ENCODE assay signal across 9 mouse cellular contexts in the genomic region with DNA sequence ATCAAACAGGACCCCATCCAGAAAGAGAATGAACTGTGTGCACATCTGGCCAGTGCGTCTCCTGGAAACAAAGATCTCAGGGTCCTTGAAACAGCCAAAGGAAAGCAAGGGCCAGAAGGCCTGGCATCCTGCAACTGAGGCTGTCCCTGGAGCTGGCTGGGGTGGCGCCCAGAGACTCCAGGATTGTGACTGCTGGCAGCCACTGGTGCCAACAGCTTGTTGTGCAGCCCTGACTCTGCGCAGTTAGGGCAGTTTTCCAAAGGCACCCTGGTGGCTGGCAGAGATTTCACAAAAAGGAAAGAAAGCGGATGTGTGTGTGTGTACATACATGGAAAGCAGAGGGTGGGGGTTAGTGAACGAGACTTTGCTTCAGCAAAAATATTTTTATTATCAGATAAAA. TPM values are rescaled to one million over a fixed set of nuclear protein-coding genes. Genes with fewer than 3 reads are reported as not detected.
DNase-seq lines count a peak whose midpoint lies in the region; ATAC-seq lines count a peak whose summit lies in the region.
"Had no signal": no experiment of that assay in that cellular context is flagged by ENCODE, and none has a peak within 500 bp of the region (broad histone marks: within the 10 kb centered on the region; RNA-seq: fewer than 3 reads in every experiment).

No protein-coding gene starts in this region.

- 51% methylated on average over 5 of the region's 5 CpGs for WGBS in forebrain, embryonic 14.5 days
- WGBS in forebrain, embryonic 10.5 days = 92% methylated on average over 5 of the region's 5 CpGs
- 64% methylated on average over 5 of the region's 5 CpGs for WGBS in neural tube, embryonic 15.5 days

- no peaks in the 10 kb centered on the region for H3K27me3 ChIP-seq in forebrain, embryonic 14.5 days (replicated peaks; ENCODE audit: control insufficient read depth, insufficient read depth, low read length)
- no peaks in the 10 kb centered on the region for H3K27me3 ChIP-seq in forebrain, embryonic 10.5 days (ENCODE audit: poor library complexity, severe bottlenecking)
- no peaks in the 10 kb centered on the region for H3K27me3 ChIP-seq in neural tube, embryonic 15.5 days (replicated peaks)

- DNase-seq in forebrain, embryonic 14.5 days (ENCODE audit: low spot score) = peak; percentile 82
- no peak for DNase-seq in forebrain, embryonic 10.5 days (ENCODE audit: extremely low spot score, low spot score)
- peak; percentile 56 for DNase-seq in cerebellum, adult 11 months
- DNase-seq in gastrocnemius, postnatal 36 days = peak; percentile 26 to 51
- peak; percentile 70 to 88 for DNase-seq in layer of hippocampus, postnatal 14 days (ENCODE audit: low spot score in 2 of 2)
- no peak for DNase-seq in spleen, adult 12 weeks (ENCODE audit: low spot score)
- no peak for DNase-seq in thymus, postnatal 25 days

- H3K27ac ChIP-seq in forebrain, embryonic 14.5 days (ENCODE audit: low read depth, low read length) = no peak overlapping the region; the same call in 1 of the 2 replicates
- H3K27ac ChIP-seq in forebrain, embryonic 10.5 days = no peak overlapping the region
- H3K27ac ChIP-seq in neural tube, embryonic 15.5 days (replicated peaks) = 0 out of 2 replicates have a peak overlapping the region, but pooled peaks have one; percentile 4
- H3K27ac ChIP-seq: macrophage had no signal

- no peaks in the 10 kb centered on the region for H3K9me3 ChIP-seq in forebrain, embryonic 14.5 days (replicated peaks; ENCODE audit: control insufficient read depth, low read length)
- H3K9me3 ChIP-seq in forebrain, embryonic 10.5 days = no peaks in the 10 kb centered on the region
- H3K9me3 ChIP-seq in neural tube, embryonic 15.5 days (replicated peaks) = no peaks in the 10 kb centered on the region

- H3K4me2 ChIP-seq in forebrain, embryonic 14.5 days (ENCODE audit: low read length) = no peak overlapping the region
- H3K4me2 ChIP-seq in neural tube, embryonic 15.5 days = no peak overlapping the region

- H3K4me1 ChIP-seq in forebrain, embryonic 14.5 days (ENCODE audit: control insufficient read depth, insufficient read depth, low read length) = no peaks in the 10 kb centered on the region; the same call in 1 of the 2 replicates
- H3K4me1 ChIP-seq in forebrain, embryonic 10.5 days = no peaks in the 10 kb centered on the region
- H3K4me1 ChIP-seq in neural tube, embryonic 15.5 days = peaks cover 11% of the 10 kb centered on the region

- intact Hi-C loops in gastrocnemius, postnatal 36 days (cut with DNase I) = no loop called here

- no peak overlapping the region for H3K9ac ChIP-seq in forebrain, embryonic 14.5 days (ENCODE audit: low read length)
- H3K9ac ChIP-seq in neural tube, embryonic 15.5 days (replicated peaks) = no peak overlapping the region

- no peak overlapping the region for H3K4me3 ChIP-seq in forebrain, embryonic 14.5 days (ENCODE audit: low read depth, low read length)
- no peak overlapping the region for H3K4me3 ChIP-seq in forebrain, embryonic 10.5 days
- H3K4me3 ChIP-seq in neural tube, embryonic 15.5 days (replicated peaks) = no peak overlapping the region

- peaks cover 30% of the 10 kb centered on the region for H3K36me3 ChIP-seq in forebrain, embryonic 14.5 days (ENCODE audit: control insufficient read depth, insufficient read depth, low read length)
- peaks cover 63% of the 10 kb centered on the region for H3K36me3 ChIP-seq in forebrain, embryonic 10.5 days (replicated peaks)
- H3K36me3 ChIP-seq in neural tube, embryonic 15.5 days = peaks cover 10% of the 10 kb centered on the region; the same call in 1 of the 2 replicates

- ATAC-seq in forebrain, embryonic 14.5 days = peak; percentile 83; the same call in 1 of the 2 replicates
- ATAC-seq in neural tube, embryonic 15.5 days (ENCODE audit: low FRiP score) = peak; percentile 69; the same call in 1 of the 2 replicates

RNA-seq across cellular contexts. Expression of a gene that starts 10.6 kb away (rescaled TPM):
- 13.1 and 14.2 TPM in 2 replicates for polyA plus RNA-seq in forebrain, embryonic 14.5 days (2014; fragmentation: Nextera tagmentation; extraction: Ambion mirVana)
- 26.5 and 27.4 TPM in 2 replicates for polyA plus RNA-seq in forebrain, embryonic 10.5 days (2016; fragmentation: Nextera tagmentation; extraction: Ambion mirVana)
- total RNA-seq in gastrocnemius, postnatal 36 days (2021) = 1 to 10 TPM; 1.5 to 1.8 TPM
- total RNA-seq in layer of hippocampus, postnatal 14 days (2021) = 1 to 10 TPM; 6.1 to 6.6 TPM
- polyA plus RNA-seq in neural tube, embryonic 15.5 days (2015; fragmentation: Nextera tagmentation; extraction: Ambion mirVana) = 8.9 and 11.0 TPM in 2 replicates

RNA-seq across cellular contexts. Expression of a gene that starts 44.1 kb away (rescaled TPM):
- polyA plus RNA-seq in forebrain, embryonic 14.5 days (2014; fragmentation: Nextera tagmentation; extraction: Ambion mirVana) = 0.81 and 1.0 TPM in 2 replicates
- polyA plus RNA-seq in forebrain, embryonic 10.5 days (2016; fragmentation: Nextera tagmentation; extraction: Ambion mirVana) = 1.2 and 1.3 TPM in 2 replicates
- 1 to 10 TPM in 1 of 2 experiments, under 1 TPM in 1; 0.89 to 1.1 TPM for total RNA-seq in gastrocnemius, postnatal 36 days (2021)
- total RNA-seq in layer of hippocampus, postnatal 14 days (2021) = 1 to 10 TPM; 1.9 TPM
- polyA plus RNA-seq in neural tube, embryonic 15.5 days (2015; fragmentation: Nextera tagmentation; extraction: Ambion mirVana) = 2.2 and 2.6 TPM in 2 replicates
- polyA plus RNA-seq: macrophage had no signal

Comparison
In these comparisons a context has a peak if more than half of its experiments do, and no peak if none do; other contexts are left out.
1. DNase-seq: peak in forebrain, embryonic 14.5 days (single experiment), cerebellum, adult 11 months (single experiment), gastrocnemius, postnatal 36 days (2 of 2) and layer of hippocampus, postnatal 14 days (2 of 2); none in forebrain, embryonic 10.5 days (single experiment), spleen, adult 12 weeks (single experiment) and thymus, postnatal 25 days (single experiment).